Mouse (Mus musculus) thymus, postnatal 10 days (tissue): Measurements from ENCODE around the gene Plekhm2.

Experiments used
- DNase-seq, 2 experiments: peaks; one replicate each; pipeline ENCODE4 v3.0.0; 2021; ENCODE audit warnings: low spot score in 2 of 2

The Plekhm2 gene

DNA sequence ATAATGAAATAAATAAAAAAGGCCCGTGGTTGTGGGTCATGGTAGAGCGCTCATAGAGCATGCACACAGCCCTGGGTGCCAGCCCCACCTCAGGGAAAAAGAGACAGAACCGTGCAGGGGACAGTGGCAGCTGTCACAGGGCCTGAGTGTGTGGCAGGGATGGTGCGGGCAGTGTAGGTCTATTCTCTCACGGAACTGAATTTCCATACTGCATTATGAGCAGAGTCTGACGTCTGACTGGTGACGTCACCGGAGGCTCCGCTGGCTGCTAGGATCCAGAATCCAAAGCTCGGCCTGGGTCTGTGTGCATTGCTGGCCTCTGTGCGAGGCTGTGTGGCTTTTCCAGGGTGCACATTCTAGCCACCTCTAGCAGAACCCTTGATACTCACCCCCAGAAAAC lies 3.8 kb downstream of the Plekhm2 start:
- no peak for DNase-seq

DNA sequence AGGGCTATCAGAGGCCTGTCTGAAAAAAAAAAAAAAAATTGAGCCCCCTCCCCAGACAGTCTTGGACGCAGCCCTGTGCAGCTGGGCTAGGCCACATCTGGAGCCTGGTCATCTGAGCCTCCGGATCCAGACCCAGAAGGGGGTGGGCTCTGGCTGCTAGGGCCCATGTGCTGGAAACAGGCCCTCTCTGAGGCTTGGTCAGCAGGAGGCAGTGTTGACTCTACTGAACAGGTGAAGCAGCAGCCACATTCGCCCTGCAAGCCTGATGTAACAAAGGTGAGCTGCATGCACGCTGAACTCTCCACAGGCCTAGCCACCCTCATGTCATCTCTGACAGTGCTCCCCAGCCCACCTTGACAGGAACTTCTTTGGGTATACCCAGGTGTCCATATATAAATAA lies 5.0 kb downstream of the Plekhm2 start:
- no peak for DNase-seq

DNA sequence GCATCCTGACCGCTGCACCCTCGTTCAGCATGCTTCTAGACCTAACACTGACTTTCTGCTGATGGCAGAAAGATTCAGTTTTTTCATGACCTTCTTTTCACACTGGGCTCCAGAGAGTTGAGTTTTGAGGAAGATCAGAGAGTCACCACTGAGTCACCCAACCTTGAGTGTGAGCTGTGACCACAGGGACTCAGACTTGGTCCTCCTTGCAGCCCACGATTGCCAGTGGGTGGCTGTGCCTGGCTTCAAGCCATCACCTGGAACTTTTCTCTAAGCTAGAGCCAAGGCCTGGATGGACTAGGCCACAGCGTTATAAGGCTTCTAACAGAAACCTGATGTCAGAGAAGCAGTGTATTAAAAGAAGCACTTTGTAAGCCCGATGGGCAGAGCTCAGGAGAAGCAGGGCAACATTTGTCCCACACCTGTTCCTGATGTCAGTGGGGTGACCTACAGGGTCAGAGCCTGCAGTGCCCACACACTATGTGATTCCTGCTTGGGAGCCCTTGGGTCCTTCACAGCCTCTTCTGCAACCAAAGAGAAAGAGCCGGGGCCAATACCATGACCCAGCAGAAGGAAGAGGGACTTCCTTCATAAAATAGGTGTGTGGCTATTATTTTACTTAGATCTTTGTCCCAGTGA lies 5.7 kb downstream of the Plekhm2 start:
- DNase-seq: no peak

DNA sequence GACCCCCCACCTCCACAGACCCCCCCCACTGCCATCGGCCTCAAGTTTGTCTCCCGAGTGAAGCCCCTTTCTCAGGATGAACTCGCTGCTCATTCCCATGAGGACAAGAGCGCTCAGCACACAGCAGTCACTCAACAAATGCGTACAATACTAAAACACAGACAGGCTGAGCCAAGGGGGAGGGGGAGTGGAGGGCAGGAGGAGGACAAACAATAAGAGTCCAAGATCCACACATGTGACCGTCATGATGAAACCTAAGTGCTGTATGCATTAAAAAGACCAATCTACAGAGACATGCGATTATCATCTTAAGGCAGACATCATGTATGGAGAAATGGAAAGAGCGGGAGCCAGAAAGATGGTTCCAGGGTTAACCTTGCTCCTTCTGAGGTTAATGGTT lies 7.8 kb downstream of the Plekhm2 start:
- DNase-seq: no peak

DNA sequence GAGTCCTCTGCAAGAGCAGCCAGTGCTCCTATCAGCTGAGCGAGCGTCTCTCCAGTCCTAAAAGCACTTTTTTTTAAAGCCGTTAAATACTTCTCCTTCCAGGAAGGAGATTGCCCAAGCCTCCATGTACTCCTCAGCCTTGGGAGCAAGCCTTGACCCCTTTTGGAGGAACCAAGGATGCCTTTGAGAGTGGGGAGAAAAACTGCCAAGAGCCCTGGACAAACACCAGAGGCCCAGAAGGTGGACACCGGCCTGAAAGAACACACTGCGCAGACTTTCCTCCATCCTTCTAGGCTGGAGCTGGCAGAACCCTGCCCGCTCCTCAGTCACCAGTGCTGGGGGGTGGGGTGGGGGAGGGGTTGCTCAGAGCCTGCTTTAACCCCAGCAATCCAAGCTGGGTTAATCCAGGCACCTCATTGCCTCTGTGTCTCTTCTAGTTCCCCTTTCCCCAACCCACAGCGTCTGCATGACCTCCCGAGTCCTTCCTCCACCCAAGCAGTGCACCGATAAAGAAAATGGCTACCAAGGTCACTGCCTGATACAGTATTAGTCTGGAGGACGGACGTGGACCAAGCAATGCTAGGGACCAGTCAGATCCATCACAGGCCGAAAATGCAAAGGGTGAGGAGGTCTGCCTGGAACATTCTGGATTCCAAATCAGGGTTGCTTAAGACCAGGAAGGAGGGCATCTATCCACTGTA lies 8.6 kb downstream of the Plekhm2 start:
- no peak for DNase-seq

DNA sequence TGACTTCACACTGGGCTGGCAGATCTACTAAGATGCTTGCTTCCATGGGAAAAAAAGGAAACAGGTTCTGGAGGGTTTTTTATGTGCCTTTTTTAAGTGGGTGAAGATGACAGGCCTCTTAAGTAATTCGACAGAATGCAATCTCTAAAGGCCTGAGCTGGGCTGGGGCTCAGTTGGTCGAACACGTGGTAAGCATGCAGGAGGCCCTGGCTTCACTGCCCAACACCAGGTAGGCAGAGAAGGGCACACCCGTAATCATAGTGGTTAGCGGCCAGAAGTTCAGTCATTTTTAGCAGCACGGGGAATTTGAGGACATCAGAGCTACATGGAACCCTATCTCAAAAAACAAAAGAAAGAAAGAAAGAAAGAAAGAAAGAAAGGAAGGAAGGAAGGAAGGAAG lies 10.2 kb downstream of the Plekhm2 start:
- DNase-seq: no peak

DNA sequence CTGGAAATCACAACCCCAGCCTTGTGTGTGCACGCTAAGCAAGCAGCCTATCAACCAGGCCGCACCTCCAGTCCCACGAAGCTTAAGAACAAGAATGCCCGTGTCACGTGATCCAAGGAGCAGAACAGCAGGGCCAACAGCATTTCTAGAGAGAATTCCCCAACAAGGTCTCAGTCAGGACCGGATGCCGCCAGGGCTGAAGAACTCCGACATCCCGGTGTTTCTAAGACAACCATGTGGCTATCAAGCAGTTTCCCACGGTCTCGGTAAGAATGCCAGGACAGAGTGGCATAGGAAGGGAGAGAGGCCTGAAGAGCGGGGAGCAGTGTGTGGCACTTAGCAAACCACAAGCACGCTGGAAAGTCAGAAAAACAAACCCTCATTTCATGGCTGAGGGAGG lies 10.9 kb downstream of the Plekhm2 start:
- no peak for DNase-seq

DNA sequence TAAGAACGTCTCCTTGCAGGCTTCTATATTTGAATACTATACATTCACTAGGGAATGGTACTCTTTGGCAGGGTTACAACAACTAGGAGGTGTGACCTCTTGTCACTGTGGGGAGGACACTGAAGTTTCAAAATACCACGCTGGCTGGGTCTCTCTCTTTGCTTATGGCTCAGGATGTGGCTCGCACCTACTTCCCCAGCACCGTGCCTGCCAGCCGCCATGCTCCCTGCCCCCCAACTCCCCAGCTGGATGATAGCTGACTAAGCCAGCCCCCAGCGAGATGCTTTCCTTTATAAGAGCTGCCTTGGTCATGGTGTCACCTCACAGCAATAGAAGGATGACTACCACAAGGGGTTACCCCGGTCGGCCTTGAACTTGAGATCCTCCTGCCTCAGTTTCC lies 11.7 kb downstream of the Plekhm2 start:
- no peak for DNase-seq

DNA sequence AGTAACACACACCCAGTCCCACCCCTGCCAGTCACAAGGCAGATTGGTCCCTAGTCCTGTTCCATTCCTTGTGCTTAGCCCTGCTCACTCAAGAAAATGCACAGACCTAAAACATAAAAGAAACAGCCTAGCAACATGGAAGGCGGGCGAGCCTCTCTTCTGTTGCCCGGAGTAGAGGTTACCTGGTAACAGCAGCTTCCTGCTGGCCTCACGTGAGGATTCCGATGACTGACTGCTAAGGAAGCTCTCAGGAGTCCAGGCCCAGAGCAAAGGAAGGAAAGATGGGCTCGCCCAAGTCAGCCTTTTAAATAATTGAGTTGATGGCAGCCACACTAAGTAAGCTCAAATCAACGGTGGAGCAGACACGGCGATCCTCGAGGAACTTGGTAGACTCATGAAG lies 12.8 kb downstream of the Plekhm2 start:
- DNase-seq: no peak

DNA sequence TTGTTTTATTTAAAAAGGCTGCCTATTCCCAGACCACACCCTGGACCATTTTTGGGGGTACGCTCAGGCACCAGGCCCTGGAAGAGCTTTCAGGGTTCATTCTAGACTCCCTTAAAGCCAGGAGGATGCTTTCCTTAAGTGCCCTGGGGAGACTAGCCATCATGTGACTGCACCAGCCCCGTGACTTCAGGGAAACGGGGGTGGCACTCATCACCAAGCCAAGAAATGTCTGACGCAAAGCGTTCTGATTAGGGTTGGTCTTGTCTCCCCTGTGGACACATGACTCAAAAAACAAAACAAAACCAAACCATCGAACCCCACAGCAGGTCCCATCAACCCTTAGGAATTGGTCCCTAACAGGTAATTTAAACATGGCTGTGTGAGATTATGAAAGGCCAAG lies 13.4 kb downstream of the Plekhm2 start:
- no peak for DNase-seq

DNA sequence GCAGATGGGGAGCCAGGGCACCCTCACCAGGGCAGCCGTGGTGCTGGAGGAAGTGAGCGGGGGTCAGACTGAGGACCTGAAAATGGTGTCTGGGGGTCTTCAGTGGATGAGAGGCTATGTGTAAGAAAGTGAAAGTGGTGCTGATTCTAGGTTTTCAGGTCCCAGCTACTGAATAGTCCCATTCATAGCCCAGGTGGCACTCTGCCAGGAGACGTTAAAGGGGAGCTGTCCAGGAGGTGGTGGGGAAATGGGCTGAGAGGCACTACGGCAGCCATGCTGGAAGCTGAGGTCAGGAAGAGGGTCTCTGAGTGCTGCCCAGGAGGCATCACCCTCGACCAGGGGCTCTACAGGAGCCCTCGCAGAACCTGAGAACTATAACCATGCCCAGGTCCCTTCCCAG lies 15.5 kb downstream of the Plekhm2 start:
- no peak for DNase-seq

DNA sequence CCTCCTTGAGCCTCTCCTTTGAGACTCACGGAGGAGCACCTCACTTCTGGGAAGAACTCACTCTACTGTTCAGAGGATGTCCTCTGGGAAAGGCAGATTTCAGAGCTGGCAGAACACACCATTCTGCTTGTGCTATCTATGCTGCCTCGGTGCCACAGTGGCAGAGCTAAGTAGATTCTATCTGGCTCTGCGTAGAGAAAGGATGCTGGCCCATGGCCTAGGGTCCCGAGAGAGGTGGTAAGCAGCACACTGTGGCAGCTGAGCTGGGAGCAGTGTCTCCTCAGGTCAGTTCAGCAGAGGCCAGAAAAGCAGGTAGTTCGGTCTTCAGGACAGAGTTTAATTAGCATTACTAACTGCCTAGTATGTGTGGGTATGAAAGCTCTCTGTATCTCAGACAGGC lies 16.4 kb downstream of the Plekhm2 start:
- no peak for DNase-seq

DNA sequence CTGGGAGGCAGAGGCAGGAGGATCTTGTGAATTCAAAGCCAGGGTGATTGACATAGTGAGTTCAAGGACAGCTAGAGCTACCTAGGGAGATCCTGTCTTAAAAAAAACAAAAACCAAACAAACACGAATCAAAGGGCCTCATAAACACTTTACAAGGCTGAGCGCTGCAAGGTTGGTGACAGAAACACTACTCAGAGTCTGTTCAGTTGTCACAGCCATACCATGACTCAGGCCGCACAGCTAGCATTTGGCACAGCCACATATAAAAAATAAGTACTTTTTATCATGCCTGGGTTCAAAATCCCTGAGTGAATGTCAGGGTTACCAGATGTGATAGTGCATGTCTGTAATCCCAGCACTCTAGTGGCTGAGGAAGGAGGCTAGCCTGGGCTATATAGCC lies 17.5 kb downstream of the Plekhm2 start:
- DNase-seq: no peak

DNA sequence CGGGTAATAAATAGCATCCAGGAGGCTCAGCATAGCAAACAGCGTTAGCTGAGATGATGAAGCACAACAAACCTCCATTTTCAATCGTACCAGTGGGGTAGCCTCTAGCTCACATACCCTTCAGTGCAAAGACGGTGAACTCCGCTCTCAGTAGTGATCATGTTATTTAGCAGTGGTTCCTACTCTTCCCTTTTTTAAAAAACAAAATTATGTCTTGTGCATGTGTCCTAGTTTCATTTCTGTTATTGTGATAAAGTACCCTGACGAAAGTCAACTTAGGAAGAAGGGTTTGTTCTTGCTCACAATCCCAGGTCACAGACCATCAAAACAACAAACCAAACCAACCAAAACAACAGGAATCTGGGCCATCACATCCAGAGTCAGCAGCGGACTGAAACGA lies 18.7 kb downstream of the Plekhm2 start:
- no peak for DNase-seq

DNA sequence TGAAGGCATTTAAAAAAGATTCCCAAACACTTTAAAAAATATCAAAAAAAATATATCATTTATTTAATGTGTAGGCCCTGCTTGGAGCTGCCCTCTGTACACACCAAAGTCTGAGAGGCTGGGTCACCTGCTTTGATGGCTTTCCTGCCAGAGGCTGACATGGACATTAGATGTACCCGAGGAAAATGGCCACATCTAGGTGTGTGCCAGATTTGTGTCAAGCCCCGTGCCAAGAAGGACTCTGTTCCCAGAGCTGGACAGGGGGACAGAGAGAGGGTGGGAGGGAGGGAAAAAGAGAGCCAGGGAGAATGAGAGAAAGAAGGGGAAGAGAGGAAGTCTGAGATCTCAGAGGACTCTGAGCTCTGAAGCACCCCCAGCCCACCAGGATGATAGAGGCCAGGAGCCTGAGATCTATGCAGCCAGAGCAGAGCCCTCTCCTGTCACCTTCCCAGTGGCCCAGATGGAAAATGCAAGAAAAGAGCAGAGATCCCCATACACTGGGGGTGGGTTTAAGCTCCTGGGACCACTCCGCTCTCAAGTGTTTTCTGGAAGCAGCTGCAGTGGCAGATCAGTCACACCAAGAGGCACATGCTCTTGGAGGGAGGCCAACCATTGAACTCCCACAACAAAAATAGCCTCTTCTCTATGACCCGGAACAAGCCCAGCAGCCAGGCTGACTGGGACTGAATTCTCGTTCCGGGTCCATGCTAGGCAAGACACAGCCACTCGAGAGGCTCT lies 21.4 kb downstream of the Plekhm2 start:
- DNase-seq: no peak

DNA sequence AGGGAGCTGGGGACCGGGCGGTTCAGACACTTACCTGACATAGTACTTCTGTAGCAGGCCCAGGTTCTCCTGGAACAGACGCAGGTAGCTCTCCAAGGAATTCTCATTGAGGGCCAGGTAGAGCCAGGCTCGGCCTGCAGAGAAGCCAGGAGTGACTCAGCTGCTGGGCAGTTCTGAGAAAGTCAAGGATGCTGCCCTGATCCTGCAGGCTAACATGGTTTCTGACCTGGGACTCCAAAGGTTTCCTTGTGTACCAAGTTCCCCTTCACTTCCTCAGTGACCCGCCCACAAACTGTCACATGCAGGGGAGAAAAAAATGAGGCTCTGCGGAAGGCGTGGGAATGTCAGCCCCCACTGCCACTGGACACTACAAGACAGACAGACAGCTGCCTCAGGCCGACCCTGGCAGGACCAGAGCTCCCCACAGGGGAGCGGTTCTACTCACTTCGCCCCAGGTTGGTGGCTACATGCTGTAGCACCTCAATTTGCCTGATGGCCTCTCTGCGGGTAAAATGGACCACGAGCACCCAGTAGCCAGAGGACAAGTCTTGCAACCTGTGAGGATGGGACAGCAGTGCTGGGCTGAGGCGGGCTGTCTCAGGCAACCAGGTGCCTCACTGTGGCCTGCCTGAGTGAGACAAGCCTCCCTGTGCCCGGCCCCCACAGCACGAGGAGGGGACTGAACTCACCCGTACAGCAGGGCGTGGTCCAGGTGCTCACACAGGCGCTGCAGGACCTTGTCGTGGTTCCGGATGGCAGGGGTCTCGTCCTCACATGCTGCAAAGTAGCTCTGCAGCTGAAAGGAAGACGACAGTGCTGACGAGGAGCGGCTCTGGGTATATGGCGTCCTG lies 22.5 kb downstream of the Plekhm2 start:
- DNase-seq: no peak

DNA sequence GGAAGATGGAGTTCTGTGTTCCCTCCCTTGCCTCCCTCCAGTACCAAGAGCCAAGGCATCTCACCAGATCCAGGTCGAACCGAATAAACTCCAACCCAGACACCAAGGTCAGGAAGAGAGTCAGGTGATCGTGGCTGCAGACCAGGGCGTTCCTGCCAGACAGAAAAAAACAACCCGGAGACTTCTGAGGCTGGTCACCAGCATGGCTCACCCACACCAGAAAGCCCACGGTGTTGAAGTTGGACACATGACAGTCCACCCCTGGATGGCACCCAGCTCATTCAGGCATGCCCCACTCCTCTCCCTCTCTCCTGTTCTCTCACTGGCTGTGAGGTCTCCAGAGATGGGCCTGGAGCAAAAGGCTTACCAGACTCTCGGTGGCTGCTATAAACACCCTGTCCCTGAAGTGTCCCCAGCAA lies 23.3 kb downstream of the Plekhm2 start:
- no peak for DNase-seq

DNA sequence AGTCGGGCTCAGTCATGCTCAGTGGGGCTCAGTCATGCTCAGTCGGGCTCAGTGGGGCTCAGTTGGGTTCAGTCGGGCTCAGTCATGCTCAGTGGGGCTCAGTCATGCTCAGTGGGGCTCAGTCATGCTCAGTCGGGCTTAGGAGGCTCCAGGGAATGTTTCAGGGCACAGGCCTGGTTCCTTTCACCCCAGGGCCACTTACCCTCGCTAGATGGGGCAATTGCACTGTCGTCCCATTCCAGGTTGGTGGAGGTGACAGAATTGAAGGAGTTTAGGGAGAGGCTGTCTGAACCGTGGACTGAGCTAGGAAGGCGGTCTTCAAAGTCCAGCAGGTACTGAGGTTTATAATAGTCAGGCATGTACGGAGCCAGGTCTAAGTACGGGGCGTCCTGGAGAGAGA lies 25.2 kb downstream of the Plekhm2 start:
- no peak for DNase-seq

DNA sequence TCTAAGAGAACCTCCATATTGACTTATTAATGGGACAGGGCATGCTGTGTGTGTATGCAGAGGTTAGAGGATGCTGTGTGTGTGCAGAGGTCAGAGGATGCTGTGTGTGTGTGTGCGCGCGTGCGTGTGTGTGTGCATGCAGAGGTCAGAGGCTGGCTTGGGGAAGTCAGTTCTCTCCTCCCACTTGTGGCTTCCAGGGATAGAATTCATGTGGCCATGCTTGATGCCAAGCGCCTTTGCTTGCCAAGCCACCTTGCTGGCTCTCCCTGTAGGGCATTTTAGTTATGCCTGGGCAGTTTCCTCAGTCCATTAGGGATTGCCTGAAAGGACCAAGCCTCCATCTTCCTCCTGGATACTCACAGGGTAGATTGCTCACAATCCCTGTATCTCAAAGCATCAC lies 28.0 kb downstream of the Plekhm2 start:
- no peak for DNase-seq

DNA sequence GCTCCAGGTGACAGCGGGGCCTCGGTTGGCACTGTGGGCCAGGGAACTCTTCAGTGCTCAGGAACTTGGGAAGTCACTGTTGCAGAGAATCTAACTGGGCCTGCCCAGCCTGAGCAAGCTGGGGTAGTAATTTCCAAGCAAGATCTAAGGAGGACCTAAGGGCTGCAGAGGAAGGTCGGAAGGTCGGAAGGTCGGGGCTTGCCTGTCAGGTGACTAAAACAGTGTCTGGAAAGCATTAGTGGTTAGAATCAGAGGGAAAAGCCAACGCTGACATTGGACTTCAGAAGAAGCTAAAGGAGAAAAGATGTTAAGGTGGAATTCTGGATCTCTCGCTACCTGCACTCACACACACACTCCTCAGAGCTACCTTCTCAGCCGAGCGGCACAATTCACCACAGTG lies 28.7 kb downstream of the Plekhm2 start:
- no peak for DNase-seq

DNA sequence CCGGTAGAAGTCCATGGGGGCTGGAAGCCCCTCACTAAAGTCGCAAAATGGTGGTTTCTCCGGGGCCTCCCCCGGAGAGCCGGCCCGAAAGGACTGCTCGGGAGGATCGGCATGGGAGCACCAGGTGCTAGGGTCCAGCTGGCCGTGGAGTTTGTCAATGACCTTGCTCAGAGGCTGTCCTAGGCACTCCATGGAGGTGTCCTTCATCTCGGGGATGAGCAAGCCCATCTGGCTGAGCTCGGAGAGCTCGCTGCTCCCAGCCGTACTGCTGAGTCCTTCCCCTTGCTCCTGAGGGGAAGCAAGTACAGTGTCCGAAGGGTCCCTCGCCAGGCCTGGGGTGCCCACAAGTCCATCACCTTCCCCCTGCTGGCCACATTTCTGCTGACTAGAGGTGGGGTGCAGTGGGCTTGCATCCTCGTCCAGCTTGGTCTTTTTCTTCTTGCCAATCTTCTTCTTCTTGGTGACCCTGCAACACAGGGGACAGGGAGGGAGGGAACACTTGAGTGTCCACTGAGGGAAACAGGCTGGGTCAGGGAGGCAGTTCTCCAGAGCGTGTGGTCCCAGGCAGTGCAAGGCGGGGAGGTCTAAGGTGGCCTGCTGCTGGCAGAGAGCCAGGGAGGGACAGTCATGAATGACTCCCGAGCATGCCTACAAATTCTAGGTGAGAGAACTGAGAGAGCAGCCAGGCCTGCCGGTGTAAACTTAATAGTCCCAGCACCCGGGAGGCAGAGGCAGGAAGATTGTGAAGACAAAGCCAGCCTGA lies 32.4 kb downstream of the Plekhm2 start:
- DNase-seq: no peak

DNA sequence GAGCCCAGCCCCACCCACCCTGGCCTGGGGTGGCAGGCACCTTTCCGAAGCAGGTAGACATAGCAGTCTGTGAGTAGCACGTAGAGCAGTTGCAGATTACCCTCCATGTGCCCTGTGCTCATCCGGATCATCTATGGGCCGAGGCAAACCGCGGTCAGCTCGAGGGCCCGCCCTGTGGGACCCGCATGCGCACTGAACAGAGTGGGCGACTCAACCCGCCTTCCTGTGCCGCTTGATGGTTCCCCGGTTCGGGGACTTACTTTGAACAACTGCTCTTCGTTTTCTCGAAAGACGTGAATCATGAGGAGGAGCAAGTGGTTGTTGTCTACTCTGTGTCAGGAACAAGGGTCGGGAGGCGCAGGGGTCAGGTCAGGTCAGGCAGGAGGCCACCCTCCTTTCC lies 33.4 kb downstream of the Plekhm2 start:
- no peak for DNase-seq
